Mouse (Mus musculus): Measurements from ENCODE around the gene Klc2. TPM values are rescaled to one million over a fixed set of nuclear protein-coding genes. Genes with fewer than 3 reads are reported as not detected.

Klc2 gene
- polyA plus RNA-seq, 1 experiment from 2014 or later = 43.5 TPM

- Histone ChIP-seq H3K9ac (ENCODE audit: low read length) (no peak overlapping the region), H3K27me3 (ENCODE audit: control insufficient read depth, insufficient read depth, low read length) (no peaks in the 10 kb centered on the region), H3K4me3 (ENCODE audit: low read depth, low read length) (no peak overlapping the region), H3K36me3 (ENCODE audit: control insufficient read depth, insufficient read depth, low read length) (0 out of 2 replicates have a peak, but pooled peaks cover 2% of the 10 kb centered on the region), H3K27ac (ENCODE audit: low read depth, low read length) (no peak overlapping the region), H3K4me2 (ENCODE audit: low read depth) (no peak overlapping the region), H3K9me3 (ENCODE audit: control insufficient read depth, low read length) (no peaks in the 10 kb centered on the region), H3K4me1 (ENCODE audit: control insufficient read depth, insufficient read depth, low read length) (no peaks in the 10 kb centered on the region)
- no peak for ATAC-seq (ENCODE audit: insufficient read depth, low FRiP score, low TSS enrichment)
- DNase-seq (ENCODE audit: low spot score) = peak; percentile 59
- 5% methylated on average over 2 of the region's 2 CpGs for WGBS
These were observed 21.3 kb upstream of the Klc2 start for GRCm38 (mm10) chr19:5139640-5140039.

GRCm38 (mm10) chr19:5131237-5131636, 12.9 kb upstream of the Klc2 start:
- 0 out of 2 replicates have a peak, but pooled peaks cover 2% of the 10 kb centered on the region for H3K36me3 ChIP-seq (ENCODE audit: control insufficient read depth, insufficient read depth, low read length)
- H3K27me3 ChIP-seq (ENCODE audit: control insufficient read depth, insufficient read depth, low read length) = no peaks in the 10 kb centered on the region
- WGBS = 79% methylated on average over 4 of the region's 4 CpGs
- ATAC-seq (ENCODE audit: insufficient read depth, low FRiP score, low TSS enrichment) (no peak), DNase-seq (ENCODE audit: low spot score) (no peak)
- H3K9ac ChIP-seq (ENCODE audit: low read length) = no peak overlapping the region
- no peak overlapping the region for H3K27ac ChIP-seq (ENCODE audit: low read depth, low read length)
- no peaks in the 10 kb centered on the region for H3K9me3 ChIP-seq (ENCODE audit: control insufficient read depth, low read length)
- H3K4me2 ChIP-seq (ENCODE audit: low read depth) = no peak overlapping the region
- H3K4me3 ChIP-seq (ENCODE audit: low read depth, low read length) = no peak overlapping the region
- no peaks in the 10 kb centered on the region for H3K4me1 ChIP-seq (ENCODE audit: control insufficient read depth, insufficient read depth, low read length)

GRCm38 (mm10) chr19:5129770-5130169, 11.4 kb upstream of the Klc2 start:
- no peaks in the 10 kb centered on the region for H3K4me1 ChIP-seq (ENCODE audit: control insufficient read depth, insufficient read depth, low read length)
- H3K4me2 ChIP-seq (ENCODE audit: low read depth) = no peak overlapping the region
- no peak for DNase-seq (ENCODE audit: low spot score)
- WGBS = 28% methylated on average over 1 of the region's 1 CpGs
- H3K36me3 ChIP-seq (ENCODE audit: control insufficient read depth, insufficient read depth, low read length) = 0 out of 2 replicates have a peak, but pooled peaks cover 2% of the 10 kb centered on the region
- no peaks in the 10 kb centered on the region for H3K27me3 ChIP-seq (ENCODE audit: control insufficient read depth, insufficient read depth, low read length)
- no peak overlapping the region for H3K27ac ChIP-seq (ENCODE audit: low read depth, low read length)
- H3K9me3 ChIP-seq (ENCODE audit: control insufficient read depth, low read length) = no peaks in the 10 kb centered on the region
- no peak for ATAC-seq (ENCODE audit: insufficient read depth, low FRiP score, low TSS enrichment)
- no peak overlapping the region for H3K4me3 ChIP-seq (ENCODE audit: low read depth, low read length)
- no peak overlapping the region for H3K9ac ChIP-seq (ENCODE audit: low read length)

- no peak overlapping the region for H3K4me2 ChIP-seq (ENCODE audit: low read depth)
- H3K27me3 ChIP-seq (ENCODE audit: control insufficient read depth, insufficient read depth, low read length) = no peaks in the 10 kb centered on the region
- H3K36me3 ChIP-seq (ENCODE audit: control insufficient read depth, insufficient read depth, low read length) = no peaks in the 10 kb centered on the region
- no peak overlapping the region for H3K9ac ChIP-seq (ENCODE audit: low read length)
- 70% methylated on average over 7 of the region's 7 CpGs for WGBS
- ATAC-seq (ENCODE audit: insufficient read depth, low FRiP score, low TSS enrichment) = no peak
- DNase-seq (ENCODE audit: low spot score) = no peak
- no peak overlapping the region for H3K27ac ChIP-seq (ENCODE audit: low read depth, low read length)
- no peaks in the 10 kb centered on the region for H3K4me1 ChIP-seq (ENCODE audit: control insufficient read depth, insufficient read depth, low read length)
- H3K4me3 ChIP-seq (ENCODE audit: low read depth, low read length) = no peak overlapping the region
- H3K9me3 ChIP-seq (ENCODE audit: control insufficient read depth, low read length) = no peaks in the 10 kb centered on the region
These were observed 5.8 kb upstream of the Klc2 start for GRCm38 (mm10) chr19:5124055-5124614.

- Histone ChIP-seq H3K36me3 (ENCODE audit: control insufficient read depth, insufficient read depth, low read length) (no peaks in the 10 kb centered on the region), H3K9ac (ENCODE audit: low read length) (no peak overlapping the region), H3K27me3 (ENCODE audit: control insufficient read depth, insufficient read depth, low read length) (no peaks in the 10 kb centered on the region), H3K9me3 (ENCODE audit: control insufficient read depth, low read length) (no peaks in the 10 kb centered on the region), H3K4me3 (ENCODE audit: low read depth, low read length) (no peak overlapping the region), H3K4me2 (ENCODE audit: low read depth) (no peak overlapping the region), H3K27ac (ENCODE audit: low read depth, low read length) (no peak overlapping the region), H3K4me1 (ENCODE audit: control insufficient read depth, insufficient read depth, low read length) (no peaks in the 10 kb centered on the region)
- no peak for ATAC-seq (ENCODE audit: insufficient read depth, low FRiP score, low TSS enrichment)
- WGBS = 83% methylated on average over 3 of the region's 3 CpGs
- no peak for DNase-seq (ENCODE audit: low spot score)
These were observed 4.9 kb upstream of the Klc2 start for GRCm38 (mm10) chr19:5123241-5123640.

GRCm38 (mm10) chr19:5122492-5122891, 4.1 kb upstream of the Klc2 start:
- no peak overlapping the region for H3K27ac ChIP-seq (ENCODE audit: low read depth, low read length)
- H3K27me3 ChIP-seq (ENCODE audit: control insufficient read depth, insufficient read depth, low read length) = no peaks in the 10 kb centered on the region
- H3K4me2 ChIP-seq (ENCODE audit: low read depth) = no peak overlapping the region
- H3K9me3 ChIP-seq (ENCODE audit: control insufficient read depth, low read length) = no peaks in the 10 kb centered on the region
- ATAC-seq (ENCODE audit: insufficient read depth, low FRiP score, low TSS enrichment) (no peak), DNase-seq (ENCODE audit: low spot score) (no peak)
- H3K36me3 ChIP-seq (ENCODE audit: control insufficient read depth, insufficient read depth, low read length) = no peaks in the 10 kb centered on the region
- no peak overlapping the region for H3K4me3 ChIP-seq (ENCODE audit: low read depth, low read length)
- H3K4me1 ChIP-seq (ENCODE audit: control insufficient read depth, insufficient read depth, low read length) = no peaks in the 10 kb centered on the region
- 81% methylated on average over 10 of the region's 10 CpGs for WGBS
- no peak overlapping the region for H3K9ac ChIP-seq (ENCODE audit: low read length)

- DNase-seq (ENCODE audit: low spot score) (peak; percentile 95), ATAC-seq (ENCODE audit: insufficient read depth, low FRiP score, low TSS enrichment) (peak; percentile 89)
- Histone ChIP-seq H3K4me2 (ENCODE audit: low read depth) (peak overlapping the region; percentile 79), H3K36me3 (ENCODE audit: control insufficient read depth, insufficient read depth, low read length) (peaks cover 3% of the 10 kb centered on the region), H3K4me1 (ENCODE audit: control insufficient read depth, insufficient read depth, low read length) (peaks cover 8% of the 10 kb centered on the region), H3K4me3 (ENCODE audit: low read depth, low read length) (peak overlapping the region; percentile 90), H3K27ac (ENCODE audit: low read depth, low read length) (peak overlapping the region; percentile 49), H3K27me3 (ENCODE audit: control insufficient read depth, insufficient read depth, low read length) (no peaks in the 10 kb centered on the region), H3K9me3 (ENCODE audit: control insufficient read depth, low read length) (no peaks in the 10 kb centered on the region), H3K9ac (ENCODE audit: low read length) (peak overlapping the region; percentile 68)
- WGBS = 1% methylated on average over 78 of the region's 83 CpGs
These were observed 621 bp downstream of the Klc2 start for GRCm38 (mm10) chr19:5117494-5118383.

- Histone ChIP-seq H3K4me2 (ENCODE audit: low read depth) (no peak overlapping the region), H3K4me3 (ENCODE audit: low read depth, low read length) (no peak overlapping the region), H3K9ac (ENCODE audit: low read length) (no peak overlapping the region), H3K27ac (ENCODE audit: low read depth, low read length) (no peak overlapping the region), H3K4me1 (ENCODE audit: control insufficient read depth, insufficient read depth, low read length) (peaks cover 8% of the 10 kb centered on the region), H3K36me3 (ENCODE audit: control insufficient read depth, insufficient read depth, low read length) (peaks cover 19% of the 10 kb centered on the region), H3K27me3 (ENCODE audit: control insufficient read depth, insufficient read depth, low read length) (no peaks in the 10 kb centered on the region), H3K9me3 (ENCODE audit: control insufficient read depth, low read length) (no peaks in the 10 kb centered on the region)
- WGBS = 91% methylated on average over 7 of the region's 7 CpGs
- no peak for ATAC-seq (ENCODE audit: insufficient read depth, low FRiP score, low TSS enrichment)
- no peak for DNase-seq (ENCODE audit: low spot score)
These were observed 4.6 kb downstream of the Klc2 start for GRCm38 (mm10) chr19:5113783-5114182.

Data from neural tube, embryonic 11.5 days (tissue).